Mouse (Mus musculus): ENCODE measurements around the gene Olfr1357.
"Not testable (repeated sequence)": the region's sequence is repeated elsewhere in the genome, so short reads cannot be mapped to it uniquely, and the experiment has no call there.

The Olfr1357 gene

GRCm38 (mm10) chr10:78617974-78618373 lies at the start of gene Olfr1357:
TSS of gene Olfr1357 (minus strand) at chr10:78618074.
- in situ Hi-C loops (cut with MboI): no loop called here

- in situ Hi-C loops (cut with MboI): not testable (repeated sequence)
These were observed 48.8 kb upstream of the Olfr1357 start for GRCm38 (mm10) chr10:78666696-78667095.

GRCm38 (mm10) chr10:78664546-78664945 lies 46.7 kb upstream of the Olfr1357 start:
- in situ Hi-C loops (cut with MboI): no loop called here

GRCm38 (mm10) chr10:78661198-78661597 lies 43.3 kb upstream of the Olfr1357 start:
- in situ Hi-C loops (cut with MboI): no loop called here

GRCm38 (mm10) chr10:78632311-78632710 lies 14.4 kb upstream of the Olfr1357 start:
- in situ Hi-C loops (cut with MboI): no loop called here

- in situ Hi-C loops (cut with MboI): no loop called here
These were observed 12.3 kb upstream of the Olfr1357 start for GRCm38 (mm10) chr10:78630194-78630593.

GRCm38 (mm10) chr10:78623143-78623542 lies 5.3 kb upstream of the Olfr1357 start:
- in situ Hi-C loops (cut with MboI): not testable (repeated sequence)

- in situ Hi-C loops (cut with MboI): no loop called here
These were observed 10.3 kb downstream of the Olfr1357 start for GRCm38 (mm10) chr10:78607602-78608001.

GRCm38 (mm10) chr10:78605080-78605479 lies 12.8 kb downstream of the Olfr1357 start:
- in situ Hi-C loops (cut with MboI): no loop called here

GRCm38 (mm10) chr10:78599865-78600264 lies 18.0 kb downstream of the Olfr1357 start:
- in situ Hi-C loops (cut with MboI): no loop called here

- in situ Hi-C loops (cut with MboI): no loop called here
These were observed 23.3 kb downstream of the Olfr1357 start for GRCm38 (mm10) chr10:78594566-78594965.

- in situ Hi-C loops (cut with MboI): no loop called here
These were observed 23.7 kb downstream of the Olfr1357 start for GRCm38 (mm10) chr10:78594157-78594556.

- in situ Hi-C loops (cut with MboI): no loop called here
These were observed 24.1 kb downstream of the Olfr1357 start for GRCm38 (mm10) chr10:78593736-78594135.

GRCm38 (mm10) chr10:78592856-78593379 lies 25.0 kb downstream of the Olfr1357 start:
- in situ Hi-C loops (cut with MboI): no loop called here

- in situ Hi-C loops (cut with MboI): no loop called here
These were observed 26.2 kb downstream of the Olfr1357 start, which contains the start of gene Syde1 for GRCm38 (mm10) chr10:78591406-78592328. TSS of gene Syde1 (minus strand) at chr10:78591964.

GRCm38 (mm10) chr10:78590744-78591143 lies 27.1 kb downstream of the Olfr1357 start:
- in situ Hi-C loops (cut with MboI): no loop called here

GRCm38 (mm10) chr10:78589901-78590300 lies 28.0 kb downstream of the Olfr1357 start:
- in situ Hi-C loops (cut with MboI): no loop called here

- in situ Hi-C loops (cut with MboI): no loop called here
These were observed 28.6 kb downstream of the Olfr1357 start for GRCm38 (mm10) chr10:78589291-78589690.

- in situ Hi-C loops (cut with MboI): no loop called here
These were observed 31.8 kb downstream of the Olfr1357 start for GRCm38 (mm10) chr10:78586026-78586425.

- in situ Hi-C loops (cut with MboI): no loop called here
These were observed 32.3 kb downstream of the Olfr1357 start for GRCm38 (mm10) chr10:78585606-78586005.

- in situ Hi-C loops (cut with MboI): no loop called here
These were observed 32.9 kb downstream of the Olfr1357 start for GRCm38 (mm10) chr10:78584996-78585395.

- in situ Hi-C loops (cut with MboI): no loop called here
These were observed 33.9 kb downstream of the Olfr1357 start for GRCm38 (mm10) chr10:78583939-78584338.

- in situ Hi-C loops (cut with MboI): no loop called here
These were observed 34.5 kb downstream of the Olfr1357 start for GRCm38 (mm10) chr10:78583347-78583746.

All from mature B cell (primary cell).